Mouse (Mus musculus) forelimb bud, embryonic 11.5 days (tissue): Measurements from ENCODE around the gene Lifr.
A peak's percentile ranks its signal among the peaks of the same experiment; 100 is the strongest.

Experiments used
- DNase-seq: peaks from one replicate; pipeline ENCODE4 v3.0.0-alpha.2; 2012; ENCODE audit warnings: low read depth, low spot score

Lifr gene

GRCm38 (mm10) chr15:7154737-7155090, 64.3 kb downstream of the Lifr start:
- no peak for DNase-seq

GRCm38 (mm10) chr15:7157658-7158057, 67.2 kb downstream of the Lifr start:
- DNase-seq, result no peak

DNA sequence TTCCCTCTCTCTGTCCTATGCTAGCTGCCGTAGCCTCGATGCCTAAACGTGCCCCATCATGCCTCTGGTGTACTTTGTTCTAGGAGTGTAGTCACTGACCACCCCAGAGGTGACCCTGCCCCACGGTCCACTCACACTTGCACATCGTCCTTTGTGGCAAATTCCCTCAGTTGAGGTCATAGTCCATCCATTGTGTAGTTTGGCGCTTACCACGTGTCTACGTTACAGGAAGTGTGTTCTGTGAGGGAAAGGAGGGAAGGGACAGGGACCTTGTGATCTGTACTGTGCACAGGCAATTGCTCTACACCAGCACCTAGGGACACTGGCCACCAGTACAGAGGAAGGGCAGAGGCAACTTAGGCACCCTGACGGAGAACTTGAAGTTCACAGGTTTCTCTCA, 69.5 kb downstream of the Lifr start:
- no peak for DNase-seq

GRCm38 (mm10) chr15:7160321-7160720, 69.9 kb downstream of the Lifr start:
- no peak for DNase-seq

DNA sequence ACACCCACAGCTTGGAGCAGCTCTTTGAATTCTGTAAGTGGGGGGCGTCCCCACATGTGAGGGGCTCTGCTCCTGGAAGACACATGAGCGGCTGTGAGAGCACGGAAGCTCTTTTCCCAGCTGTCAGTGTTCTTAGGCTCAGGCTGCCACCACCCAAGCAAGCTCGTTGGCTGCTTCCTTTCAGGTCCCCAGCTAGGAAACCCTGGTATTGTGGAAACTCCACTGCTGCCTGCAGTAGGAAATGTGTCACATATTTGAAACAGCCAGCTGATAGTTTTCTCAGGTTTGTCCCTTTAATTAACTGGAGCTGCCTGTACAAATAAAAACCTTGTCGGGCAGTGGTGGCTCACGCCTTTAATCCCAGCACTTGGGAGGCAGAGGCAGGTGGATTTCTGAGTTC, 73.4 kb downstream of the Lifr start:
- DNase-seq, result no peak

GRCm38 (mm10) chr15:7166735-7167134, 76.3 kb downstream of the Lifr start:
- no peak for DNase-seq

DNA sequence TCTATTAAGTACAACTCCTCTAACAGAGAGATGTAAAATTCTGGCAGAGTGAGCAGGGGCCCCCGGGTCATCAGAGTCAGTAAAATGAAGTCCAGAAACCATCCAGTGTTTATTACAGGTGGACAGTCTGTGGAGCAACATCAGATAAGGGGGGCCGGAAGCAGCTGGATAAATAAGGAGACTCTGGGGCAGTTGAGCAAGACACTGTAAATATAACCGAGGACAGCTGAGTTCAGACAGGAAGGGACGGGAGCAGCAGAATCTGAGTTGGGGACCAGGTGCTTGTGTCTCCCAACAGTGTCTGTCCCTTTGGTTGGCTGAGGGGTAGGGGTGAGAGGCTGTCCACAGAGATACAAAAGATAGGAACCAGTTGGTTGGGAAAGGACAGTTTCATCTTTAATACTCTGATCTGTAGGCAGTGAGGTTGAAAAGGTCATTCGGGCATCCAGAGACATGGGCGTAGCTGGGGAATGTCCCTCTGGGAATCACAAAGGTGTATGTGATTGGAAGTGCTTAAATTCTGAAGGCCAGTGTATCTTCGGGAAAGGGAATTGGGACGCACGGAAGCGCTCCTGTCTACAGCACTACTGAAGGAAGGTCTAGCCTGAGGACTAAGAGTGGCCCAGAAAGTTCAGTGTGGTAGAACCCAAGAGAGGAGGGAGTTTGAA, 77.0 kb downstream of the Lifr start:
- no peak for DNase-seq

- DNase-seq, result no peak
These were observed 77.6 kb downstream of the Lifr start for GRCm38 (mm10) chr15:7167906-7168532.

DNA sequence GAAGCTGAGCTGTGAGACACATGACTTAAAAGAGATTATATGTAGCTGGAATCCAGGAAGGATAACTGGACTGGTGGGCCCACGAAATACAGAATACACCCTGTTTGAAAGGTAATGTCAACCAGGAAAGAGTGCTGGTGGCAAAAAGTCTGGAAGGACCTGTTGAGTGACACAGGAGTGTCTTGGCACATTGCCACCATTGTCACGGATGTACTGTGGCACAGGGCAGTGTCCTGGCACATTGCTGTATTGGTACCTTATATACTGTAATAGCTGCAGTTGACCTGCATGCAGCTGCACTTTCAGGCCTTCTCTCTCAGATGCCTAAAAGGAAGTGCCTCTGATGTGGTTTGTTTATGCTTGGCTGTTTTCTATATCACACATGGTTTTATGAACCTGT, 82.5 kb downstream of the Lifr start:
- no peak for DNase-seq

DNA sequence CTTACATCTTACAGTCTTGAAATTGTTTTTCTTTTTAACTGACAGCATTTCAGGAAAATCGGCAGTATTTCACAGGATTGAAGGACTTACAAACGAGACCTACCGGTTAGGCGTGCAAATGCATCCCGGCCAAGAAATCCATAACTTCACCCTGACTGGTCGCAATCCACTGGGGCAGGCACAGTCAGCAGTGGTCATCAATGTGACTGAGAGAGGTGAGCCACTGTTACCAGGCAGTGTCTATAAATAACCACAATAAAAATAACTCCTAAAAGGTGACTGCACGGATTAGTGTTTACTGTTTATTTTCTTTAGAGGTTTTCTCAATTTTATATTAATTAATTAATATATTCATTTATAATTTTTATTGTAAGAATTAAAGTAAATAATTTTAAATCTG, 82.9 kb downstream of the Lifr start:
- no peak for DNase-seq

DNA sequence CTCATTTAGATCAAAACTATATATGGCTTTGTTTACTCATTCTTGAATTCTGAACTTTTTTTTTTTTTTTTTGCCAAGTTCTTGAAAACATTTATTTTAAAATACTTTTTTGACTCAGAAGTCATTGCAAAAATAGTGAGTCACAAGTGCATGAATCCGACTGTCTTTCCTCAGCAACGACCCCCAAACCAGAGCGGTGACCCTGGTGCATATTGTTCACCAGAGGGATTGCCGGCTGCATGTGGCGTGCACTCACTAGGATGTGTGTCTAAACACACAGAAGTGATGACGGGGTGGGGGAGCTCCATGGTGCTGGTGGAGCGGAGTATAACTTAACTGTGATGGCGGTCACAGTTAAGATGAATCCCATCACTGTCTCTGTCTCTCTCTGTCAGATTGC, 83.4 kb downstream of the Lifr start:
- DNase-seq, result no peak

DNA sequence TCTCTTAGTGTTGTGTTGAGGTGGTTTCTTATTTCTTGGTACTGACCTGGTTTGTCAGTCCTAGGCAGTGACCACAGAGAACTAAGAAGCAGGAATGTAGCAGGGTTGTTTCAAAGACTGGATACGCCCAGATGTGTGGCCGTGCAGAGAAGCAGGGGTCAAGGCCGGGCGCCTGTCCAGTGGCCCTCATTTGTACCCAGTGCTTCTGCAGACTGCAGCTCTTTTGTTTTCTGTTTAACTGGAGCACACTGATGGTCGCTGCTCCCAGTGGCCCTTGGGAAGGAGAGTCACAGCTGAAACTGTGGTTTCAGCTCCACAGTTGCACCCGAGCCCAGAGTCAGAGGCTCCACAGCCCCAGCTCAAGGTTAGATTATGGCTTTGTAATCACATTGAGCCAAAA, 90.2 kb downstream of the Lifr start:
- no peak for DNase-seq

DNA sequence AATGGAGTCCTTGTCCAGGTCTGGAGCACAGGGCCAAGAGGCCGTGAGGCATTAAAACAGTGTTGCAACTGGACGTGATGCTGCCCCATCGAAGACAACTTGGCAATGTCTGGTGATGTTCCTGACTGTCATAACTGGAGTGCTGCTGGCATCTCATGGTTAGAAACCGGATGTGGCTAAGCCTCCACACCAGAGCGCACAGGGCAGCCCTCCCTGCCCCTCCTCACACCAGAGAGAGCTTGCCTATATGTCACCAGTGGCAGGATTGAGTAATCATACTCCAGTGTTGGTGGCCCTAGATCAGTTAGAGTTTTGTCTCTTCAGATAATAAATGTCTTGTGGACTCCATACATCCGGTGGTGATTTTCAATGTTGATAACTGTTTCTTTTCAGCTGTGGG, 97.3 kb downstream of the Lifr start:
- DNase-seq, result no peak

DNA sequence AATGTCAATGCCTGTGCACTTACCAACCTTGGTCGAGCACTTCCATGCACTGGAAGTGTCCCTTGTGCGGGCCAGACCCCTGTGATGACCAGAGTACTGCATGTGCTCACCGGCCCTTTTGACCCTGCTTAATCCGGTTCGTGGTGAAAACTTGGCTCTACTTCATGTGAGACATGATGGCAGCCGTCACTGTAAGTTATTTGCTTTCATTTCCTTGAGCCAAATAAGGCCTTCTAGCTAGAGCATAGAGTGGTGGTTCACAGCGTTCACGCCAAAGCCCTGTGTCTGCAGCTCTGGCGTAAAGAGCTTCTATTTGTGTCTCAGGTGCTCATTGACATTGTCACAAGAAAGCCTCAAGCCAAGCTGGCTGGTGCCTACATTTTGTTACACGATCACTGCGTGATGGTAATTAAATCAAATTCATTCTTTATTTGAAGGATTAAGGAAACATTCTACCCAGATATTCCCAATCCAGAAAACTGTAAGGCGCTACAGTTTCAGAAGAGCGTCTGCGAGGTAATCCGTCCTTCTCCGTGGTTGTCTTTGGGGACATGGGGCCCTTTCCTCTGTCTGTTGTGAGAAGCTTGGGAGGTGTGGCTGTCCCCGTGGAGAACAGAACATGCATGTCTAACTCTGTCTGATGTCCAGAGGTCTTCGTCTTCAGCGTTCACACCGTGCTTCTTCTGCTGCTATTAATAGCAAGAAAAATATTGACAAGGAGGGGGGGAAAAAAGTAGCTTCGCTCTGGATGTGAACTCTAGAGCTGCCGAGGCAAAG, 99.5 kb downstream of the Lifr start:
- no peak for DNase-seq

DNA sequence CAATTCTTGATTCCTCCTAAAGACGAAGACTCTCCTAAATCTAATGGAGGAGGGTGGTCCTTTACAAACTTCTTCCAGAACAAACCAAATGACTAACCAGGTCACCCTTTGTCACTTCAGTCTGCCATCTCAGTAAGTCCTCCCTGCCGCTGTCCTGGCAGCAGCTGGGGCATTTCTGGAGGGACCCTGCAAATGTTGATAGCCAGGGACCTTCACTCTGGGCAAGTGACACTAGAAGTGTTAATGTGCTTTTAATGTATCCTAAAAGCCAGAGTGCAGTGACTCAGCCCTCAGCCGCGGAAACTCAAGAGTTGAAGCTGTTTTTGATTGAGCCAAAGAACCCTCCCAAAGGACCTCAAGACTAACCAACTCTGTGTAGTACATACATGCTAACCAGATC, 100.7 kb downstream of the Lifr start:
- DNase-seq, result no peak

DNA sequence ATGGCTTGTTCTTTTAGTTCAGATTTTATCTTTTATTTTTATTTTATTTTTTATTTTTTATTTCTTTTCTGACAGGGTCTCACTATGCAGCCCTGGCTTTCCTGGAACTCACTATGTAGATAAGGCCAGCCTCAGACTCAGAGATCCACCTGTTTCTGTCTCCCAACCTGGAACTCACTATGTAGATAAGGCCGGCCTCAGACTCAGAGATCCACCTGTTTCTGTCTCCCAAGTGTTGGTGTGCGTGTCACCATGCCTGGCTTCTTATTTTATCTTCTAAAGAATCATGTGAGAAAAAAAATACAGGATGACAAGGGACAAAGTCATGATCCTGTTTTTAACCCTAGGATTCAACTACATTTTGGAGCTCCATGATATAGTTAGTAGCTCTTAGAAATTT, 102.2 kb downstream of the Lifr start:
- no peak for DNase-seq

DNA sequence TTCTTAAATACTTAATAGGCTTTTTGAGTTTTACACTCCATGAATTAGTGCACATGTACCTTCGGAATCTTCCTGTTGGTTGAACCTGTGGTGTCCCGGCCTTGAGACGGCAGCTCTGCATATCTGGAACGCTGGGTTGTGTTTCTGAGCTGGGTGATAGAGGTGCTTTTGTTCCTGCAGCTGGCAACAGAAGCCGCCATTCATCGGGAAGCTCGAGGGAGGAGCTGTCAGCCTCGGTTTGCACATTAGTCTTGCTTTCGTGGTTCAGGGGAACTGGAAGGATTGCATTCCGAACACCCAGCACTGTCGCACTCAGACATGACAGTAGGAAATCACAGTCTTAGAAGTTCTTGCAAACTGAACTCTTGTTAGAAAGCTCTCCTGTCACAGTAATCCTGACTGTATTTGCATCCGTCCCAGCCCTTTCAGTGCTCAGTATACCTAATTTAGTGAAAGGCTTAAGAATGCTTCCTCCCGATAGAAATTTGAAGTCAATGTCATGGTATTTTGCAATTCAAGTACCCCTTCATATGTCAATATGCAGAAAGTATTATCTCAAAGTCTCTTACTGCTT, 103.8 kb downstream of the Lifr start:
- peak; percentile 42 for DNase-seq

GRCm38 (mm10) chr15:7194748-7195221, 104.4 kb downstream of the Lifr start:
- DNase-seq, result no peak

DNA sequence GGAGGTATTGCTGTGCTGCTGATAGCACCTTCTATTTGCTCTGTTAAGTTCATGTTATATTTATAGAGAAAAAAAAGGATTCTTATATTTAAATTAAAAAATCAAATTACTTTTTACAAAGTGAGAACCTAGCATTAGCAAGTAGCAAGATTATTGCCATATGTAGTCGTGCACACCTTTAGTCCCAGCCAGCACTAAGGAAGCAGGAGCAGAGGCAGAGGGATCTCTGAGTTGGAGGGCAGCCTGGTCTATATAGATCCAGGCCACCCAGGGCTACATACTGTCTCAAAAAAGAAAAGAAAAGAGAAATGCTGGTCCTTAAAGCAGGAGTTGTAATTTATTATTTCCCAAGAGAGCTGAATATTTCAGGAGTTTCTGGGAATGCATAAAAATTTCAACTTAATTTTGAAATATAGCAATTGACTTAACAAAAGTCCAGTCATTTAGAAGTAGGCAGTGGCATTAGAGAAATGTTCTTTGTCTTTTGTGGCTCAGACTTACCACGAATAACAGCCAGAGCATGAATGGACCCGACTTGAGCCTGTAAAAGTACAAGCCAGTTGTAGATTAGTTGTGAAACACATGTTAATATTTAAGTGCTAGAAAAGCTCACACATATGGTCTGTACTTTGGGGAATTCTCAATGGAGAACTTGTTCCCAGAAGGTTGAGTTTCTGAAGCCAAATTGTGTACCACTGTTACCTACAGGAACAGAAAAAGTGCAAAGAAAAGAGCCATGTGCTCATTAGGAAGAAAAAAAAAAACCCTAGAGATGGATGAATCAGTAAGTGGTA, 107.4 kb downstream of the Lifr start:
- DNase-seq, result peak; percentile 52

- peak; percentile 49 for DNase-seq
These were observed 108.4 kb downstream of the Lifr start for GRCm38 (mm10) chr15:7198816-7199215.

DNA sequence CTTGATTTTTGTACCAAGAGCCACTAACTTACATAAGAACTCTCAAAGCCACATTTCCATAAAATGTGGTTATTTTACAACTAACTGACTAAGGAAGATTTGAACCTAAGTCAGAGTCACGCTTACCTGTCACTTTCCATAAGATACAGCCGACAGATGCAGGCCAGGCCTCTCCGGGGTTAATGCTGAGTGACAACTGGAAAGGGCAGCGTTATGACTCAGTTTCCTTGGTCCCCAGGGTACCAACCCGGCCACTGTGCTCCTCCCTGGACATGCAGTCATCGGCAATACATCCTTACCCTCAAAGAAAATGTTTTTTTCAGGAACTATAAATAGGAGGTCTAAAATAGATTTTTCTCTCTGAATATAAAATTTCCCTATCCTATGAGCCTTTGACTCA, 109.9 kb downstream of the Lifr start:
- no peak for DNase-seq
